In genomic region chr8:122556030-122557009, GRCm38 (mm10) we compare ENCODE assay signal across 8 mouse cellular contexts. TPM values are rescaled to one million over a fixed set of nuclear protein-coding genes. Genes with fewer than 3 reads are reported as not detected.
A peak's percentile ranks its signal among the peaks of the same experiment; 100 is the strongest.
DNase-seq lines count a peak whose midpoint lies in the region; ATAC-seq and TF ChIP-seq lines count a peak whose summit lies in the region.

No protein-coding gene starts in this region.

- H3K4me2 ChIP-seq in embryonic facial prominence, embryonic 15.5 days (replicated peaks), result peak overlapping the region; percentile 7; the same call in 1 of the 2 replicates
- peak overlapping the region; percentile 72 for H3K4me2 ChIP-seq in liver, embryonic 11.5 days

- peaks cover 3% of the 10 kb centered on the region for H3K4me1 ChIP-seq in ES-Bruce4 (ENCODE audit: control insufficient read depth, insufficient read depth, low read length)
- peaks cover 43% of the 10 kb centered on the region for H3K4me1 ChIP-seq in embryonic facial prominence, embryonic 15.5 days
- H3K4me1 ChIP-seq in liver, embryonic 11.5 days (replicated peaks; ENCODE audit: control insufficient read depth, insufficient read depth, low read length), result peaks cover 26% of the 10 kb centered on the region

- WGBS in embryonic facial prominence, embryonic 15.5 days, result 48% methylated on average over 12 of the region's 12 CpGs
- WGBS in liver, embryonic 11.5 days, result 35% methylated on average over 12 of the region's 12 CpGs

- H3K9ac ChIP-seq in ES-Bruce4 (ENCODE audit: low read depth, poor library complexity, severe bottlenecking), result peak overlapping the region; percentile 71
- no peak overlapping the region for H3K9ac ChIP-seq in embryonic facial prominence, embryonic 15.5 days
- H3K9ac ChIP-seq in liver, embryonic 11.5 days (ENCODE audit: low read depth, low read length), result peak overlapping the region; percentile 77

- H3K27ac ChIP-seq in ES-Bruce4 (ENCODE audit: insufficient read depth, low read length), result peak overlapping the region; percentile 78
- peak overlapping the region; percentile 86 for H3K27ac ChIP-seq in embryonic facial prominence, embryonic 15.5 days (replicated peaks)
- peak overlapping the region; percentile 72 for H3K27ac ChIP-seq in liver, embryonic 11.5 days (ENCODE audit: low read depth, low read length)

- ATAC-seq in embryonic facial prominence, embryonic 15.5 days (ENCODE audit: insufficient number of reproducible peaks, low FRiP score, low TSS enrichment, low read depth), result peak; percentile 75
- ATAC-seq in liver, embryonic 11.5 days (replicated peaks; ENCODE audit: low FRiP score), result peak; percentile 81
- ATAC-seq in neutrophil, adult 5-6 weeks (ENCODE audit: extremely low read depth, insufficient number of reproducible peaks, low FRiP score, poor library complexity, severe bottlenecking), result peak; percentile 93

- TF ChIP-seq CTCF in ES-Bruce4 (IDR thresholded peaks at IDR 0.05; ENCODE audit: low read depth, low read length), result no peak

- DNase-seq in 3T3-L1 (ENCODE audit: low read depth, low spot score), result peak; percentile 98
- DNase-seq in heart, postnatal 4 days, result peak; percentile 61
- peak; percentile 70 for DNase-seq in liver, embryonic 11.5 days (ENCODE audit: low spot score)
- DNase-seq in cerebellum, adult 9-10 months, result no peak
- no peak for DNase-seq in cerebellum, postnatal 25 days

- TF ChIP-seq EP300 in ES-Bruce4 (IDR thresholded peaks at IDR 0.05; ENCODE audit: insufficient read depth, low read depth, low read length), result 0 out of 2 replicates have a peak, but pooled peaks have one; percentile 34

- peak overlapping the region; percentile 85 for H3K4me3 ChIP-seq in ES-Bruce4 (ENCODE audit: low read depth, low read length)
- H3K4me3 ChIP-seq in embryonic facial prominence, embryonic 15.5 days (replicated peaks), result no peak overlapping the region
- H3K4me3 ChIP-seq in liver, embryonic 11.5 days (ENCODE audit: low read depth, low read length), result peak overlapping the region; percentile 48

- no peaks in the 10 kb centered on the region for H3K36me3 ChIP-seq in ES-Bruce4 (ENCODE audit: control insufficient read depth, insufficient read depth, low read length, poor library complexity, severe bottlenecking)
- H3K36me3 ChIP-seq in embryonic facial prominence, embryonic 15.5 days, result no peaks in the 10 kb centered on the region
- no peaks in the 10 kb centered on the region for H3K36me3 ChIP-seq in liver, embryonic 11.5 days (ENCODE audit: control insufficient read depth, insufficient read depth, low read length)

- H3K27me3 ChIP-seq in ES-Bruce4 (ENCODE audit: control insufficient read depth, insufficient read depth, low read length, poor library complexity, severe bottlenecking), result no peaks in the 10 kb centered on the region
- H3K27me3 ChIP-seq in embryonic facial prominence, embryonic 15.5 days, result no peaks in the 10 kb centered on the region
- H3K27me3 ChIP-seq in liver, embryonic 11.5 days (replicated peaks; ENCODE audit: control insufficient read depth, insufficient read depth, low read length), result no peaks in the 10 kb centered on the region

- no peaks in the 10 kb centered on the region for H3K9me3 ChIP-seq in ES-Bruce4 (replicated peaks; ENCODE audit: control insufficient read depth, insufficient read depth, low read length, poor library complexity, severe bottlenecking)
- H3K9me3 ChIP-seq in embryonic facial prominence, embryonic 15.5 days (replicated peaks), result no peaks in the 10 kb centered on the region
- no peaks in the 10 kb centered on the region for H3K9me3 ChIP-seq in liver, embryonic 11.5 days (ENCODE audit: control insufficient read depth, low read length)

- peak; percentile 81 for TF ChIP-seq POLR2A in ES-Bruce4 (IDR thresholded peaks at IDR 0.05; ENCODE audit: insufficient read depth, low read length)

RNA-seq across cellular contexts. Expression of gene Piezo1, which starts 5.2 kb away (rescaled TPM):
- 59.4 and 61.6 TPM in 2 replicates for polyA plus RNA-seq in ES-Bruce4 (2011; ENCODE audit: insufficient read depth, insufficient read length, low read depth, missing spikeins)
- polyA plus RNA-seq in embryonic facial prominence, embryonic 15.5 days (2015; fragmentation: Nextera tagmentation; extraction: Ambion mirVana), result 14.3 and 16.7 TPM in 2 replicates
- total RNA-seq in heart, postnatal 4 days (2021), result 10 to 100 TPM; 53.7 to 55.4 TPM
- polyA plus RNA-seq in liver, embryonic 11.5 days (2014; fragmentation: Nextera tagmentation; extraction: Ambion mirVana), result 29.7 and 45.8 TPM in 2 replicates
- 22.1 and 24.4 TPM in 2 replicates for total RNA-seq in neutrophil, adult 5-6 weeks (2017)

RNA-seq across cellular contexts. Expression of gene Cdt1, which starts 11.5 kb away (rescaled TPM):
- polyA plus RNA-seq in ES-Bruce4 (2011; ENCODE audit: insufficient read depth, insufficient read length, low read depth, missing spikeins), result 63.7 and 68.6 TPM in 2 replicates
- polyA plus RNA-seq in embryonic facial prominence, embryonic 15.5 days (2015; fragmentation: Nextera tagmentation; extraction: Ambion mirVana), result 32.5 and 36.2 TPM in 2 replicates
- total RNA-seq in heart, postnatal 4 days (2021), result 10 to 100 TPM; 36.5 to 38.2 TPM
- polyA plus RNA-seq in liver, embryonic 11.5 days (2014; fragmentation: Nextera tagmentation; extraction: Ambion mirVana), result 93.2 and 98.2 TPM in 2 replicates
- 29.8 and 30.4 TPM in 2 replicates for total RNA-seq in neutrophil, adult 5-6 weeks (2017)

RNA-seq across cellular contexts. Expression of gene Aprt, which starts 20.4 kb away (rescaled TPM):
- polyA plus RNA-seq in ES-Bruce4 (2011; ENCODE audit: insufficient read depth, insufficient read length, low read depth, missing spikeins), result 325 and 344 TPM in 2 replicates
- polyA plus RNA-seq in embryonic facial prominence, embryonic 15.5 days (2015; fragmentation: Nextera tagmentation; extraction: Ambion mirVana), result 298 and 312 TPM in 2 replicates
- 10 to 100 TPM; 58.5 to 58.8 TPM for total RNA-seq in heart, postnatal 4 days (2021)
- polyA plus RNA-seq in liver, embryonic 11.5 days (2014; fragmentation: Nextera tagmentation; extraction: Ambion mirVana), result 400 and 425 TPM in 2 replicates
- total RNA-seq in neutrophil, adult 5-6 weeks (2017), result 26.4 and 42.6 TPM in 2 replicates

RNA-seq across cellular contexts. Expression of gene Galns, which starts 54.9 kb away (rescaled TPM):
- 11.9 and 12.8 TPM in 2 replicates for polyA plus RNA-seq in ES-Bruce4 (2011; ENCODE audit: insufficient read depth, insufficient read length, low read depth, missing spikeins)
- polyA plus RNA-seq in embryonic facial prominence, embryonic 15.5 days (2015; fragmentation: Nextera tagmentation; extraction: Ambion mirVana), result 11.3 TPM in 2 replicates
- total RNA-seq in heart, postnatal 4 days (2021), result 10 to 100 TPM in 1 of 2 experiments, 1 to 10 TPM in 1; 9.2 to 10.6 TPM
- 6.5 and 6.6 TPM in 2 replicates for polyA plus RNA-seq in liver, embryonic 11.5 days (2014; fragmentation: Nextera tagmentation; extraction: Ambion mirVana)
- 11.2 and 17.1 TPM in 2 replicates for total RNA-seq in neutrophil, adult 5-6 weeks (2017)

RNA-seq across cellular contexts. Expression of gene Trappc2l, which starts 55.1 kb away (rescaled TPM):
- 19.3 and 30.5 TPM in 2 replicates for polyA plus RNA-seq in ES-Bruce4 (2011; ENCODE audit: insufficient read depth, insufficient read length, low read depth, missing spikeins)
- polyA plus RNA-seq in embryonic facial prominence, embryonic 15.5 days (2015; fragmentation: Nextera tagmentation; extraction: Ambion mirVana), result 54.5 and 62.3 TPM in 2 replicates
- 10 to 100 TPM; 48.7 to 56.3 TPM for total RNA-seq in heart, postnatal 4 days (2021)
- 40.3 and 44.6 TPM in 2 replicates for polyA plus RNA-seq in liver, embryonic 11.5 days (2014; fragmentation: Nextera tagmentation; extraction: Ambion mirVana)
- 18.3 and 23.7 TPM in 2 replicates for total RNA-seq in neutrophil, adult 5-6 weeks (2017)

Comparison
In these comparisons a context has a peak if more than half of its experiments do, and no peak if none do; other contexts are left out.
1. DNase-seq: peak in 3T3-L1 (single experiment), heart, postnatal 4 days (single experiment) and liver, embryonic 11.5 days (single experiment); none in cerebellum, adult 9-10 months (single experiment) and cerebellum, postnatal 25 days (0 of 2).
2. Peak in every context shown above with its lines, with median percentiles within 50 percentile points of each other: H3K27ac ChIP-seq and ATAC-seq.